Mouse (Mus musculus): ENCODE data around the gene Ywhae. TPM values are rescaled to one million over a fixed set of nuclear protein-coding genes. Genes with fewer than 3 reads are reported as not detected.

Gene Ywhae
- polyA plus RNA-seq, 1 experiment from 2014 or later, result 453 TPM

DNA sequence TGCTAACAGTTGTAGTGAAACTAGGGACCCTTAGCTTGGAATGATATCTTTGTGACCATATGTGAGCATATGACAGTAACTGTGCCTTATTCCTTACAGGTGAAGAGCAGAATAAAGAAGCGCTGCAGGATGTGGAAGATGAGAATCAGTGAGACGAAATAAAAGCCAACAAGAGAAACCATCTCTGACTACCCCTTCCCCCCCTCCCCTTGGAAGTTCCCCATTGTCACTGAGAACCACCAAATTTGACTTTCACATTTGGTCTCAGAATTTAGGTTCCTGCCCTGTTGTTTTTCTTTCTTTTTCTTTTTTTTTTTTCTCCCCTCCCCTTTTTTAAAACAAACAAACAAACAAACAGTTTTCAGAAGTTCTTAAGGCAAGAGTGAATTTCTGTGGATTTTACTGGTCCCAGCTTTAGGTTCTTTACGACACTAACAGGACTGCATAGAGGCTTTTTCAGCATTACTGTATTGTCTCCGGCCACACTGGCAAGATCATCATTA, 31.9 kb downstream of the Ywhae start:
- H3K36me3 ChIP-seq (ENCODE audit: insufficient read depth, low read length), result peaks cover 16% of the 10 kb centered on the region

DNA sequence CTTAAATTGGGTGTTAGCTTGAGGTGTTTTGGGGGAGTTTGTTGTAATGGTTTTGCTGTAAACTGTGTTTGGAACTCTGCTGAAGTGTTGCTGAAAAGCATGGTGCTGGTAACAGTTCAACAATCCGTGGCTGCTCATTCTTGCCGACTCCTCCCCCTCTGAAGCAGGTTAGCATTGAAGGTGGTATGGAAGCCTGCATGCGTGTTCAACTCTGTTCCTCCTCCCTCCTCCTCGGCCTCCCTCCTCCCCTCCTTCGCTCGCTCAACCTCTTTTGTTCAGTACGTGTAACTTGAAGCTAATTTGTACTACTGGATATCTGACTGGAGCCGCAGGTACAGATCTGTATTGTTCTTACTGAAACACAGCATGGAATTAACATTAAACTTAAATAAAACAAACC, 32.5 kb downstream of the Ywhae start:
- DNase-seq (ENCODE audit: low spot score), result no peak
- no peak overlapping the region for H3K4me3 ChIP-seq (ENCODE audit: low read depth, low read length)
- no peaks in the 10 kb centered on the region for H3K9me3 ChIP-seq (ENCODE audit: low read length)
- WGBS, result 76% methylated on average over 8 of the region's 8 CpGs
- H3K27me3 ChIP-seq (replicated peaks; ENCODE audit: insufficient read depth, low read length), result no peaks in the 10 kb centered on the region
- H3K4me1 ChIP-seq (ENCODE audit: insufficient read depth, low read depth, low read length), result 0 out of 2 replicates have a peak, but pooled peaks cover 9% of the 10 kb centered on the region
- no peak overlapping the region for H3K9ac ChIP-seq (replicated peaks; ENCODE audit: low read depth)
- H3K4me2 ChIP-seq (replicated peaks; ENCODE audit: low read depth, low read length), result no peak overlapping the region
- no peak for TF ChIP-seq EP300 (IDR thresholded peaks at IDR 0.05)
- no peak for TF ChIP-seq CTCF (IDR thresholded peaks at IDR 0.05)
- H3K36me3 ChIP-seq (ENCODE audit: insufficient read depth, low read length), result peaks cover 13% of the 10 kb centered on the region; the same call in 1 of the 2 replicates
- no peak for ATAC-seq
- no peak overlapping the region for H3K27ac ChIP-seq (ENCODE audit: low read length)

More for the DNA sequence above, 31.9 kb downstream of the Ywhae start:
- Histone ChIP-seq H3K9me3 (ENCODE audit: low read length) (no peaks in the 10 kb centered on the region), H3K27ac (ENCODE audit: low read length) (no peak overlapping the region), H3K4me2 (replicated peaks; ENCODE audit: low read depth, low read length) (no peak overlapping the region), H3K27me3 (replicated peaks; ENCODE audit: insufficient read depth, low read length) (no peaks in the 10 kb centered on the region), H3K4me3 (ENCODE audit: low read depth, low read length) (no peak overlapping the region), H3K9ac (replicated peaks; ENCODE audit: low read depth) (no peak overlapping the region), H3K4me1 (ENCODE audit: insufficient read depth, low read depth, low read length) (0 out of 2 replicates have a peak, but pooled peaks cover 9% of the 10 kb centered on the region)
- TF ChIP-seq CTCF (IDR thresholded peaks at IDR 0.05) (no peak), EP300 (IDR thresholded peaks at IDR 0.05) (no peak)
- ATAC-seq (no peak), DNase-seq (ENCODE audit: low spot score) (no peak)
- 85% methylated on average over 4 of the region's 4 CpGs for WGBS

DNA sequence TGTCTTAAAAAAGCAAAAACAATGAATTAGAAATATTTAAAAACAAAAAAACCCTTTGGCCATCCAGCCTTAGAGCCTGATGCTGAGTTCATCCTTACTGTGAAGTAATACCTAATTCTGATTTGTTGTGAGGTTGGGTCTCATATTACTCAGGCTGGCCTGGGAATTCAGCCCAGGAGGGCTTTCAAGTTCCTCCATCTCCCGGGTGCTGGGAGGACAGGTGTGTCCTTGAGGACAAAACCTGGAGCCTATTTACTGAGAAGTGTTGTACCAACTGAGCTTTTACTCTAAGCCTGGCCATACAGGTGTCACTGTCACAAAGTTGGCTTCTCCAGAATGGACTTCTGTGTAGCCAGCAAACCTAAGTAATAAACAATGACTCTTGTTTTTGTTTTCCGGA, 34.3 kb downstream of the Ywhae start:
- no peak overlapping the region for H3K4me2 ChIP-seq (replicated peaks; ENCODE audit: low read depth, low read length)
- H3K27ac ChIP-seq (ENCODE audit: low read length), result no peak overlapping the region
- no peak overlapping the region for H3K4me3 ChIP-seq (ENCODE audit: low read depth, low read length)
- ATAC-seq, result no peak
- no peak overlapping the region for H3K9ac ChIP-seq (replicated peaks; ENCODE audit: low read depth)
- no peaks in the 10 kb centered on the region for H3K27me3 ChIP-seq (replicated peaks; ENCODE audit: insufficient read depth, low read length)
- no peaks in the 10 kb centered on the region for H3K9me3 ChIP-seq (ENCODE audit: low read length)
- WGBS, result 53% methylated on average over 2 of the region's 2 CpGs
- H3K36me3 ChIP-seq (ENCODE audit: insufficient read depth, low read length), result peaks cover 13% of the 10 kb centered on the region; the same call in 1 of the 2 replicates
- H3K4me1 ChIP-seq (ENCODE audit: insufficient read depth, low read depth, low read length), result 0 out of 2 replicates have a peak, but pooled peaks cover 9% of the 10 kb centered on the region
- no peak for TF ChIP-seq CTCF (IDR thresholded peaks at IDR 0.05)
- no peak for TF ChIP-seq EP300 (IDR thresholded peaks at IDR 0.05)
- DNase-seq (ENCODE audit: low spot score), result no peak

DNA sequence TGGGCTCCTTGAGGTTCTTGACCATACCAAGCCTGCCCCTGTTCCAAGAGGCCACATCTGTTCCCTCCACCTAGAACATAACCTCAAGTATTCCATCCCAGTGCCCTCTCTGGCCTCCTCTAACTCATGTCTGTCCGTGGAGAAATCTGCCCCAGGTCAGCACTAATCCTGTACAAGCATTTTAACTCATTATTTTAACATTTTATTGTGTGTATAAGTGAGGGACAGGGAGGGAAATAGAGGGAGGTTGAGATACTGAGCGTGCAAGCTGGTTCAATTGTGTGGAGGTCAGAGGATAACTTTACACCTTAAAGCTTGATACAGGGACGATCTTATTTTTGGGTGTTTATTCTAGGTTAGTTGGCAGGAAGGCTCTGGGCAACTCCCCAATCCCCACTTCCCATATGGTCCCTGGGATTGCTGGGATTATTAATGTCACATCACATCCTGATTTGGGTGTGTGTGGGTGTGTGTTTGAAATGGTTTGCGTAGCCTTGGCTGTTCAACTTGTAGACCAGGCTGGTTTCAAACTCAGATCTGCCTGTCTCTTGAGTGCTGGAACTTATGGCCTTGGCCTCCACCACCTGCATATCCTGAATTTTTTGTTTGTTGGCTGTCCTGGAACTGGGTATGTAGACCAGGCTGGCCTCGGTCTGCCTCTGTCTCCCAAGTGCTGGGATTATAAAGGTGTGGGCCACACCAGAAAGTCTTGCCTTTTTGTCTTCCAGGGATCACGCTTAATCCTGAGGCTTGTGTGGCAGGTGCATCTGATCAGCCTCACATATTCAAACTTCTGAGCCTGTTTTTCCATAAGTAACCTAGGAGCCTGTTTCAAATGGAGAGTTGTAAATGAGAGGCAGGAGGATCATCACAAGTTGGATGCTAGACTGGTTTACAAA, 35.7 kb downstream of the Ywhae start:
- ATAC-seq, result no peak
- H3K4me2 ChIP-seq (replicated peaks; ENCODE audit: low read depth, low read length), result peak overlapping the region; percentile 44; the same call in 1 of the 2 replicates
- H3K9me3 ChIP-seq (ENCODE audit: low read length), result no peaks in the 10 kb centered on the region
- DNase-seq (ENCODE audit: low spot score), result no peak
- H3K36me3 ChIP-seq (ENCODE audit: insufficient read depth, low read length), result peaks cover 13% of the 10 kb centered on the region; the same call in 1 of the 2 replicates
- no peak overlapping the region for H3K4me3 ChIP-seq (ENCODE audit: low read depth, low read length)
- peak overlapping the region; percentile 6; the same call in 1 of the 2 replicates for H3K9ac ChIP-seq (replicated peaks; ENCODE audit: low read depth)
- TF ChIP-seq CTCF (IDR thresholded peaks at IDR 0.05), result 0 out of 2 replicates have a peak, but pooled peaks have one; percentile 1
- 0 out of 2 replicates have a peak, but pooled peaks have one; percentile 10 for TF ChIP-seq EP300 (IDR thresholded peaks at IDR 0.05)
- no peaks in the 10 kb centered on the region for H3K27me3 ChIP-seq (replicated peaks; ENCODE audit: insufficient read depth, low read length)
- 0 out of 2 replicates have a peak overlapping the region, but pooled peaks have one; percentile 9 for H3K27ac ChIP-seq (ENCODE audit: low read length)
- WGBS, result 48% methylated on average over 6 of the region's 6 CpGs
- H3K4me1 ChIP-seq (ENCODE audit: insufficient read depth, low read depth, low read length), result 0 out of 2 replicates have a peak, but pooled peaks cover 9% of the 10 kb centered on the region

DNA sequence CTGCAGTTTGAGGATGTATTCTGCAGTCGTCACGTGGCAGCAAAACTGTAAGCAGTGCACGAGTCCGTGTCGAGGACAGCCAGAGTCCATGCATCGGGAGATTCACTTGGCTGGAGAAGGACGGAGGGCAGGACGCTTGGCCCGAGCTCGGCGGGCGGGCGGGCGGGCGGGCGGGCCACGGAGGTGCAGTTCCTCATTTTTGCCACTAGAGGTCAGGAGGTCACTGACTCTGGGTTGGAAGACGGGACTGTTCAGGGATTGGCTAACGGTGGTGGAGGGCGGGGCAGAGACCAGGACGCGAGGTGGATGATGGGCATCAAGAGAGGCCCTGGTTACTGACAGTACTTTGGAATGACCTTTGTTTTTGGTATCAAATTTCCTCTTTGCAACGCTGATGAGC, 36.5 kb downstream of the Ywhae start:
- Histone ChIP-seq H3K27me3 (replicated peaks; ENCODE audit: insufficient read depth, low read length) (no peaks in the 10 kb centered on the region), H3K4me1 (ENCODE audit: insufficient read depth, low read depth, low read length) (0 out of 2 replicates have a peak, but pooled peaks cover 9% of the 10 kb centered on the region), H3K4me3 (ENCODE audit: low read depth, low read length) (no peak overlapping the region), H3K4me2 (replicated peaks; ENCODE audit: low read depth, low read length) (peak overlapping the region; percentile 44), H3K36me3 (ENCODE audit: insufficient read depth, low read length) (peaks cover 13% of the 10 kb centered on the region; the same call in 1 of the 2 replicates), H3K9ac (replicated peaks; ENCODE audit: low read depth) (peak overlapping the region; percentile 6; the same call in 1 of the 2 replicates), H3K9me3 (ENCODE audit: low read length) (no peaks in the 10 kb centered on the region), H3K27ac (ENCODE audit: low read length) (no peak overlapping the region)
- ATAC-seq (peak; percentile 96), DNase-seq (ENCODE audit: low spot score) (peak; percentile 95)
- TF ChIP-seq EP300 (IDR thresholded peaks at IDR 0.05) (no peak), CTCF (IDR thresholded peaks at IDR 0.05) (peak; percentile 88)
- WGBS, result under 1% methylated on average over 23 of the region's 23 CpGs

DNA sequence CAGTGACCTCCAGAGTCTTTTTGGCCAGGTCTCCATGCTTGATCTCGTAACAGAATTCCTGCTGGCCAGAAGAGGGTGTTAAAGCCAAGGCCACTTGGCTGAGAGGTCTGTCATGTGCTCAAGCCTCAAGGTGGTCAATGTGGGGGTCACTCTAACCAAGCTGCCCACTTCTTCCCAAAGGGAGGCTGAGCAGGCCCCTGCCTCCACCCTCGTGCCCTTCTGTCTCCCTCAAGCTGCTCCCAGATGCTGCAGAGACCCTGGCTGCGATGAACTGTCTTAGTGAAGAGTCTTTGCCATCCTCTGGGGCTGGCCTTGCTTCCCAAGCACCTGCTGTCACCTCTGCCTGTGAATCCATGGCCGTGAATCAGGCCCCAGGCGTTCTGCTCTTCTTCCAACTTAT, 39.9 kb downstream of the Ywhae start:
- H3K9ac ChIP-seq (replicated peaks; ENCODE audit: low read depth), result no peak overlapping the region
- no peak for ATAC-seq
- 0 out of 2 replicates have a peak, but pooled peaks cover 9% of the 10 kb centered on the region for H3K4me1 ChIP-seq (ENCODE audit: insufficient read depth, low read depth, low read length)
- WGBS, result 74% methylated on average over 5 of the region's 5 CpGs
- H3K9me3 ChIP-seq (ENCODE audit: low read length), result no peaks in the 10 kb centered on the region
- no peak overlapping the region for H3K4me2 ChIP-seq (replicated peaks; ENCODE audit: low read depth, low read length)
- H3K27ac ChIP-seq (ENCODE audit: low read length), result no peak overlapping the region
- H3K27me3 ChIP-seq (replicated peaks; ENCODE audit: insufficient read depth, low read length), result no peaks in the 10 kb centered on the region
- 0 out of 2 replicates have a peak, but pooled peaks cover 6% of the 10 kb centered on the region for H3K36me3 ChIP-seq (ENCODE audit: insufficient read depth, low read length)
- DNase-seq (ENCODE audit: low spot score), result no peak
- no peak for TF ChIP-seq EP300 (IDR thresholded peaks at IDR 0.05)
- TF ChIP-seq CTCF (IDR thresholded peaks at IDR 0.05), result no peak
- no peak overlapping the region for H3K4me3 ChIP-seq (ENCODE audit: low read depth, low read length)
